Mouse (Mus musculus) limb, embryonic 15.5 days (tissue): ENCODE results near the gene Gm49394. TPM values are rescaled to one million over a fixed set of nuclear protein-coding genes. Genes with fewer than 3 reads are reported as not detected.

Experiments
- ATAC-seq: fragments of 200-750 bp; cut with Nextera tagmentation; 2 replicates; pipeline ENCODE4 v1.8.0; 2017; ENCODE audit warnings: low read depth, moderate TSS enrichment; ENCODE audit not compliant: insufficient number of reproducible peaks, low FRiP score, low TSS enrichment
- H3K27ac ChIP-seq: fragments of 300-500 bp; sonication (generic); 2 replicates; pipeline ENCODE4 v1.5.1; 2015; ENCODE audit warnings: moderate library complexity, mild to moderate bottlenecking, inconsistent platforms
- H3K27me3 ChIP-seq: fragments of 300-500 bp; sonication (generic); 2 replicates; pipeline ENCODE4 v1.6.1; 2015; ENCODE audit warnings: inconsistent platforms
- H3K36me3 ChIP-seq: fragments of 300-500 bp; sonication (generic); 2 replicates; pipeline ENCODE4 v1.6.1; 2015; ENCODE audit warnings: inconsistent platforms
- H3K4me1 ChIP-seq: fragments of 300-500 bp; sonication (generic); 2 replicates; pipeline ENCODE4 v1.6.1; 2015; ENCODE audit warnings: inconsistent platforms
- H3K4me2 ChIP-seq: fragments of 300-500 bp; sonication (generic); 2 replicates; pipeline ENCODE4 v1.6.1; 2015; ENCODE audit warnings: mild to moderate bottlenecking, inconsistent platforms
- H3K4me3 ChIP-seq: fragments of 300-500 bp; sonication (generic); 2 replicates; pipeline ENCODE4 v1.5.1; 2015; ENCODE audit warnings: mild to moderate bottlenecking, inconsistent platforms
- H3K9ac ChIP-seq: fragments of 300-500 bp; sonication (generic); 2 replicates; pipeline ENCODE4 v1.6.1; 2015; ENCODE audit warnings: inconsistent platforms
- H3K9me3 ChIP-seq: fragments of 300-500 bp; sonication (generic); 2 replicates; pipeline ENCODE4 v1.6.1; 2016; ENCODE audit warnings: inconsistent platforms
- WGBS: fragments of 180-500 bp; shearing (Covaris S2); methylation state at CpG from one replicate; pipeline ENCODE4 v1.1.7; 2015; 5-methylcytosine and 5-hydroxymethylcytosine counted together
- polyA plus RNA-seq: library from polyadenylated mRNA; unstranded; fragments of >200 nt; fragmentation: Nextera tagmentation; extraction: Ambion mirVana; gene quantifications from 2 replicates; pipeline ENCODE4 v1.2.1, GENCODE M21; 2015

Gene Gm49394
- polyA plus RNA-seq, 1 experiment from 2014 or later: 0.31 TPM

GRCm38 (mm10) chr7:142666659-142667058, 3.1 kb downstream of the Gm49394 start, which contains the start of gene Igf2:
TSS of gene Igf2 (minus strand) at chr7:142666816.
- H3K27ac ChIP-seq: peak within 1 kb of the TSS; percentile 39; the same call in 1 of the 2 replicates
- H3K36me3 ChIP-seq: 0 out of 2 replicates have a peak, but pooled peaks cover 21% of the 10 kb centered on the region
- H3K9ac ChIP-seq: no peak within 1 kb of the TSS
- peaks cover 14% of the 10 kb centered on the region for H3K9me3 ChIP-seq
- H3K4me3 ChIP-seq: peak within 1 kb of the TSS; percentile 12; the same call in 1 of the 2 replicates
- ATAC-seq: no peak
- H3K4me2 ChIP-seq: 0 out of 2 replicates have a peak within 1 kb of the TSS, but pooled peaks have one; percentile 5
- 66% methylated on average over 2 of the region's 2 CpGs for WGBS
- peaks cover 17% of the 10 kb centered on the region for H3K4me1 ChIP-seq
- peaks cover 46% of the 10 kb centered on the region for H3K27me3 ChIP-seq

DNA sequence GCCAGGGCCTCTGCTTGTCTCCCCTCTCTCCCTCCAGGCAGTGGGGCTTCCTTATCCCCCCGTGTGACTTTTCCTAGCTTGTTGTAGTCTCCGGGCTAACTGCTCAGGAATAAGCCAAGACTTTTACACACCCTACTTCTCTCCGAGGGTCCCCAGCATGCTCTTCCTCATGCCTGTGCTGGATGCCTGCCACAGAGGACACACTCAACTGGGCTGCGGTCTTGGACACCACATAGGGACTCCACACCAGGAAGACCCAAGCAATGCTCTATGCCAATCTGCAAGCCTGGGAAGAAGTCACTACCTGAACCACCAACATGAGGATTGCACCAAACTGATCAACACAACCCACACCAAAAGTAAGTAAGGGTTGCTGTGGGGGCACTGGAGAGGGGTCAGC, 3.6 kb downstream of the Gm49394 start:
- H3K27me3 ChIP-seq: peaks cover 48% of the 10 kb centered on the region
- peak overlapping the region; percentile 39; the same call in 1 of the 2 replicates for H3K27ac ChIP-seq
- 0 out of 2 replicates have a peak overlapping the region, but pooled peaks have one; percentile 7 for H3K4me3 ChIP-seq
- no peak for ATAC-seq
- 64% methylated on average over 4 of the region's 4 CpGs for WGBS
- no peak overlapping the region for H3K9ac ChIP-seq
- H3K36me3 ChIP-seq: 0 out of 2 replicates have a peak, but pooled peaks cover 21% of the 10 kb centered on the region
- peaks cover 14% of the 10 kb centered on the region for H3K9me3 ChIP-seq
- H3K4me2 ChIP-seq: no peak overlapping the region
- peaks cover 18% of the 10 kb centered on the region for H3K4me1 ChIP-seq

GRCm38 (mm10) chr7:142665364-142665763, 4.4 kb downstream of the Gm49394 start:
- no peak overlapping the region for H3K9ac ChIP-seq
- peaks cover 55% of the 10 kb centered on the region for H3K27me3 ChIP-seq
- peak overlapping the region; percentile 12; the same call in 1 of the 2 replicates for H3K4me3 ChIP-seq
- 0 out of 2 replicates have a peak, but pooled peaks cover 21% of the 10 kb centered on the region for H3K36me3 ChIP-seq
- WGBS: 60% methylated on average over 5 of the region's 5 CpGs
- 0 out of 2 replicates have a peak overlapping the region, but pooled peaks have one; percentile 5 for H3K4me2 ChIP-seq
- ATAC-seq: no peak
- peak overlapping the region; percentile 17 for H3K27ac ChIP-seq
- peaks cover 26% of the 10 kb centered on the region for H3K4me1 ChIP-seq
- peaks cover 13% of the 10 kb centered on the region for H3K9me3 ChIP-seq

- peak overlapping the region; percentile 62 for H3K4me2 ChIP-seq
- peak overlapping the region; percentile 42 for H3K4me3 ChIP-seq
- H3K27ac ChIP-seq: peak overlapping the region; percentile 83
- peaks cover 5% of the 10 kb centered on the region for H3K9me3 ChIP-seq
- H3K36me3 ChIP-seq: 0 out of 2 replicates have a peak, but pooled peaks cover 20% of the 10 kb centered on the region
- peak; percentile 45 for ATAC-seq
- H3K4me1 ChIP-seq: peaks cover 33% of the 10 kb centered on the region
- peaks cover 63% of the 10 kb centered on the region for H3K27me3 ChIP-seq
- 3% methylated on average over 9 of the region's 9 CpGs for WGBS
- peak overlapping the region; percentile 42 for H3K9ac ChIP-seq
Measured at GRCm38 (mm10) chr7:142664465-142665029, 5.2 kb downstream of the Gm49394 start.

DNA sequence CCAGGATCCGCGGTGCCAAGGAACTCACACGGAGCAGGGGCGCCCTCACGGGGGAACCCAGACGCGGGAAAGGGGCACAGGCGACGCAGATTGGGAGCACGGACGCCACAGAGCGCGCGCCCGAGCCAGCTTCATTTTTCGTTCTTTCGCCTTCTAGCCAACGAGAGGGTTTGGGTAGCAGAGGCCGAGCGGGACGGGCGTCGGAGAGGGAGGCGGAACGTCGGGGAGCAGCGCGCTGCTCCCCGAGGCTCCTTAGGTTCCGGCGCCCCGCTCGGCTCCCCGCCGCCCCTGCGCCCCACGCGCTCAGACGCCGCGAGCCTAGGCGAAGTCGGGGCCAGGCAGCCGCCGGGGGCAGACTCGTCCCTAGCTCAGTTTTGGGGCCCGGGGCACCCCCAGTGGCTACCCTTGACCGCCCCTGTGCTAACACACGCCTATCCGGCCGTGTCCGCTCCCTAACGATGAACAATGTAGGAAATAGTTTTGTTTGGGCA, 5.8 kb downstream of the Gm49394 start:
- WGBS: under 1% methylated on average over 53 of the region's 53 CpGs
- peak overlapping the region; percentile 42 for H3K9ac ChIP-seq
- H3K9me3 ChIP-seq: no peaks in the 10 kb centered on the region
- H3K36me3 ChIP-seq: 0 out of 2 replicates have a peak, but pooled peaks cover 19% of the 10 kb centered on the region
- peak overlapping the region; percentile 42 for H3K4me3 ChIP-seq
- H3K27ac ChIP-seq: peak overlapping the region; percentile 83
- peaks cover 69% of the 10 kb centered on the region for H3K27me3 ChIP-seq
- H3K4me2 ChIP-seq: peak overlapping the region; percentile 62
- no peak for ATAC-seq
- peaks cover 37% of the 10 kb centered on the region for H3K4me1 ChIP-seq

DNA sequence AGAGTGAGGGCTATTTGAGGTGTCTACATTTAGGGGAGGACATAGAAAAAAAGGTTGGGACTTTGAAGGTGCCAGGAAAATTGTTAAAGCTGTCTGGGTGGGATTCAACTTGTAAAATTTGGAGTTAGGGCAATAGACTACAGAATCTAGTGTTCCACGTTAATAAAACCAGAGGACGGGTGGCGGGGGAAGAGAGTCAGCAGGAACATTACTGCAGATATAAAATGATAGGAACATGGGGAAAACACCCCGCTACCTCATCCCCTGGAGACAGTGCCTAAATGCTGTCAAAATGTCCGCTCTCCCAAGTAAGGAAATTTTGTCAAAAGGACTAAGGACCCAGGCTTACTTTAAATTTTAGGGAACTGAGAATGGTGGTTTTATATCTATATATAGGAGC, 6.6 kb downstream of the Gm49394 start:
- H3K4me2 ChIP-seq: peak overlapping the region; percentile 62
- no peaks in the 10 kb centered on the region for H3K9me3 ChIP-seq
- WGBS: 22% methylated on average over 5 of the region's 5 CpGs
- H3K36me3 ChIP-seq: 0 out of 2 replicates have a peak, but pooled peaks cover 14% of the 10 kb centered on the region
- peaks cover 40% of the 10 kb centered on the region for H3K4me1 ChIP-seq
- peaks cover 77% of the 10 kb centered on the region for H3K27me3 ChIP-seq
- peak overlapping the region; percentile 83 for H3K27ac ChIP-seq
- H3K4me3 ChIP-seq: peak overlapping the region; percentile 42; the same call in 1 of the 2 replicates
- H3K9ac ChIP-seq: no peak overlapping the region
- no peak for ATAC-seq

GRCm38 (mm10) chr7:142661811-142662210, 7.9 kb downstream of the Gm49394 start:
- Histone ChIP-seq H3K27ac (peak overlapping the region; percentile 96; the same call in 1 of the 2 replicates), H3K9ac (no peak overlapping the region), H3K27me3 (peaks cover 88% of the 10 kb centered on the region), H3K4me2 (no peak overlapping the region), H3K36me3 (0 out of 2 replicates have a peak, but pooled peaks cover 5% of the 10 kb centered on the region), H3K4me1 (peaks cover 41% of the 10 kb centered on the region), H3K9me3 (no peaks in the 10 kb centered on the region), H3K4me3 (peak overlapping the region; percentile 58)
- ATAC-seq: no peak

DNA sequence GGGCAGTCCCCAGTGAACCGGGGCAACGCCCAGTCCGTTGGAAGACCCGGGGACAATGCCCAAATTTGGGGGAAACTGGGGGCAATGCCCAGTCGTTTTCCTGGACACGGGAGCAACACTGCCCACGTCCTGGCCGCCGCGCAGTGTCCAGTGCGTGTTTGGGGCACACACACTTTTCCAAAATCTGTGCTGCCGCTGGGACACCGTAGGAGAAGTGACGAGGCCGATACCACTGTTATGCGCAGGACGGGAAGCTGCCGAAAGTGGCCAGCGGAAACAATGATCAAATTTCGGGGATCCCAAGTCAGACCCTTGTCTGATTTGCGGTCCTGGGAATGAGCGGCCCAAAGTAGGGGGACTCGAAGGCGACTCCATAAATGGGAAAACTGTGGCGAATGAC, 8.7 kb downstream of the Gm49394 start:
- 4% methylated on average over 25 of the region's 25 CpGs for WGBS
- H3K4me1 ChIP-seq: peaks cover 47% of the 10 kb centered on the region
- no peak for ATAC-seq

DNA sequence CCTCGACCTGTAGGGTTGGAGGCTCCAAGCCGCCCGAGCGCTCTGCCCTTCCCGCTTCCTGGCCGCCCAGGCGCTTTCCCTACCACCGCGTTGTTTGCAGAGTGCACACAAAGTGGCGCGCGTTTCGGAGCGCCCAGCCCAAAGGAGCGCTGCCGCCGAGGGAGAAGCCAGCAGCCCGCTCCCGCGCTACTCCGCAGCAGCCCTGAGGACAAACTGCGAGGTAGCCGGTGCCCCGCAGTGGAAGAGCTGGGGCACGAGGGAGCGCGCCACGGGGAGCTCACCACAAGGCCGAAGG, 9.1 kb downstream of the Gm49394 start:
- ATAC-seq: no peak
- Histone ChIP-seq H3K27me3 (peaks cover 88% of the 10 kb centered on the region), H3K27ac (peak overlapping the region; percentile 96), H3K4me3 (peak overlapping the region; percentile 58), H3K4me2 (peak overlapping the region; percentile 54), H3K9me3 (no peaks in the 10 kb centered on the region), H3K4me1 (peaks cover 50% of the 10 kb centered on the region), H3K9ac (peak overlapping the region; percentile 42), H3K36me3 (no peaks in the 10 kb centered on the region)
- WGBS: under 1% methylated on average over 29 of the region's 29 CpGs

More for the DNA sequence above, 8.7 kb downstream of the Gm49394 start:
- Histone ChIP-seq H3K4me2 (peak overlapping the region; percentile 54), H3K36me3 (0 out of 2 replicates have a peak, but pooled peaks cover 2% of the 10 kb centered on the region), H3K9me3 (no peaks in the 10 kb centered on the region), H3K27ac (peak overlapping the region; percentile 96), H3K27me3 (peaks cover 88% of the 10 kb centered on the region), H3K9ac (peak overlapping the region; percentile 42), H3K4me3 (peak overlapping the region; percentile 58)

GRCm38 (mm10) chr7:142659767-142660650, 9.7 kb downstream of the Gm49394 start:
- Histone ChIP-seq H3K4me3 (peak overlapping the region; percentile 58), H3K27ac (peak overlapping the region; percentile 96), H3K9ac (peak overlapping the region; percentile 42), H3K27me3 (peaks cover 87% of the 10 kb centered on the region), H3K4me1 (peaks cover 52% of the 10 kb centered on the region), H3K36me3 (no peaks in the 10 kb centered on the region), H3K9me3 (no peaks in the 10 kb centered on the region), H3K4me2 (peak overlapping the region; percentile 54)
- no peak for ATAC-seq
- WGBS: 1% methylated on average over 43 of the region's 43 CpGs

- under 1% methylated on average over 40 of the region's 70 CpGs for WGBS
- Histone ChIP-seq H3K4me1 (peaks cover 51% of the 10 kb centered on the region), H3K9me3 (no peaks in the 10 kb centered on the region), H3K27me3 (peaks cover 87% of the 10 kb centered on the region), H3K36me3 (0 out of 2 replicates have a peak, but pooled peaks cover 5% of the 10 kb centered on the region), H3K27ac (peak overlapping the region; percentile 96), H3K9ac (peak overlapping the region; percentile 84), H3K4me3 (peak overlapping the region; percentile 58), H3K4me2 (peak overlapping the region; percentile 54)
- peak; percentile 72 for ATAC-seq
Measured at GRCm38 (mm10) chr7:142659181-142659681, 10.5 kb downstream of the Gm49394 start.
